Mouse (Mus musculus): ENCODE results near the gene Qrich2. TPM values are rescaled to one million over a fixed set of nuclear protein-coding genes. Genes with fewer than 3 reads are reported as not detected.

The Qrich2 gene
- total and polyA plus RNA-seq, 3 experiments = 0.23 TPM; not detected in 2

DNA sequence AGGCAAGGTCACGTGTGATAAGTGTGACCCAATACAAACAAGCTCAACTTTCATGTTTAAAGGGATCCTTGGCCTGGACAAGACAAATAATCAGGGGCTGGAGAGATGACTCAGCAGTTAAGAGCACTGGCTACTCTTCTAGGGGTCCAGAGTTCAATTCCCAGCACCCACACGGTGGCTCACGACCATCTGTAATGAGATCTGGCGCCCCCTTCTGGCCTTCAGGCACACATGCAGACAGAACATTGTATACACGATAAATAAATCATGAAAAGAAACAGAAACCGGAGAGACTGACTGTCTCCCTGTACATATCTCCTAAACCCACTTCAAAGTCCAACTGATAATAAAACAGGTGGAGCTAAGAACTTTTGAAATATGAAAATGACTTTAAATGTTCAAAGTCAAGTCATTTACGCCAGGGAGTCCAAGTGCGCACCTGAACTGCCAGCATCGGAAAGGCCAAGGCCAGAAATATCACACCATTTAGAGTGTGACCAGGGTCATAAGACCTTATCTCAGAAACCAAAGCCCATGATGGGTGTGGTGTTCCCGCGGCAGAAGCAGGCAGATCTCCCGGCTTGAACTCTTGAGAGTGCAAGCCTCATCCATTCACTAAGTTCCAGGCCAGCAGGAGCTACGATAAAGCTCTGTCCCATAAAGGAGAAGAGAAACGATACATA, 22.8 kb upstream of the Qrich2 start:
- Histone ChIP-seq H3K9ac (ENCODE audit: low read depth, low read length) (no peak overlapping the region), H3K27me3 (ENCODE audit: control insufficient read depth, insufficient read depth, low read length) (no peaks in the 10 kb centered on the region), H3K36me3 (ENCODE audit: control insufficient read depth, insufficient read depth, low read length) (no peaks in the 10 kb centered on the region), H3K27ac (no peak overlapping the region), H3K4me1 (ENCODE audit: control insufficient read depth, insufficient read depth, low read length) (peaks cover 4% of the 10 kb centered on the region), H3K4me3 (peak overlapping the region; percentile 84), H3K79me2 (replicated peaks; ENCODE audit: control insufficient read depth, insufficient read depth, low read length) (0 out of 2 replicates have a peak, but pooled peaks cover 1% of the 10 kb centered on the region)
- DNase-seq = no peak
- intact Hi-C loops (cut with DNase I) = no loop called here
- 59% methylated on average over 14 of the region's 14 CpGs for WGBS
- no peak for TF ChIP-seq EP300 (IDR thresholded peaks at IDR 0.05; ENCODE audit: insufficient read depth, low read depth, low read length)
- TF ChIP-seq CTCF (IDR thresholded peaks at IDR 0.05) = peak; percentile 61

DNA sequence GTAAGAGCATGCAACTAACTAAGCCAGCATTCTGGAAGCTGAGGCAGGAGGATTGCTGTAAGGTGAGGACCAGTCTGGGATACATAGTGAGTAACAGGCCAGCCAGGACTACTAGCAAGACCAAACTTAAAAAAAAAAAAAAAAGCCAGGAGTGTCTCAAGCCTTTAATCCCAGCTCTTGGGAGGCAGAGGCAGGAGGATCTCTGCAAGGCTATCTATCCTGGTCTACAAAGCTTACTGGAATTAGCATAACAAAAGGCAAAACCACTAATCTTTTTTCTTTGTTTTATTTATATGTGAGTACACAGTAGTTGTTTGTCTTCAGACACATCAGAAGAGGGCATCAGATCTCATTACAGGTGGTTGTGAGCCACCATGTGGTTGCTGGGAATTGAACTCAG, 22.2 kb upstream of the Qrich2 start:
- no peak overlapping the region for H3K4me3 ChIP-seq
- peaks cover 4% of the 10 kb centered on the region for H3K4me1 ChIP-seq (ENCODE audit: control insufficient read depth, insufficient read depth, low read length)
- intact Hi-C loops (cut with DNase I) = no loop called here
- H3K9ac ChIP-seq (ENCODE audit: low read depth, low read length) = no peak overlapping the region
- 0 out of 2 replicates have a peak, but pooled peaks cover 1% of the 10 kb centered on the region for H3K79me2 ChIP-seq (replicated peaks; ENCODE audit: control insufficient read depth, insufficient read depth, low read length)
- no peak for TF ChIP-seq CTCF (IDR thresholded peaks at IDR 0.05)
- no peak for TF ChIP-seq POLR2A (IDR thresholded peaks at IDR 0.05; ENCODE audit: insufficient read depth, low read depth, low read length)
- TF ChIP-seq EP300 (IDR thresholded peaks at IDR 0.05; ENCODE audit: insufficient read depth, low read depth, low read length) = no peak
- no peak for DNase-seq
- no peaks in the 10 kb centered on the region for H3K27me3 ChIP-seq (ENCODE audit: control insufficient read depth, insufficient read depth, low read length)
- H3K36me3 ChIP-seq (ENCODE audit: control insufficient read depth, insufficient read depth, low read length) = no peaks in the 10 kb centered on the region
- H3K27ac ChIP-seq = no peak overlapping the region

DNA sequence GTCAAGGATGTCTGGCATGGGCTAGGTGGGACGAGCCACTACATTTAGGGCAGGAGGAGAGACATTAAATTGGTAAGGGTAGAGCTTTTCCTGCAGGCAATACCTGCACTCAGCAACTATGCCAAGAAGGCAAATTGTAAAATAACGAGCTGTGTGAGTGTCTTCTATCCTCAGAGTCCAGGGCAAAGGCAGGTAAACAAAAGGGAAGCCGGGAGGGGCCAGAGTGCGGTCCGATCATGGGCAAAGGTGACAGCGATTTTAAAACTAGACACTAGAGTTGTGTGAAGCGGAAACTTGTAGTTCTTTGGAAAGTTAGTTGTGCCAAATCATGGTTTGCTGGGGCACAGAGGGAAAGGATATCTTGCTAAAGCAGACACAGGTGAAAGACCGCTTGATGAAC, 18.2 kb upstream of the Qrich2 start:
- intact Hi-C loops (cut with DNase I) = no loop called here

DNA sequence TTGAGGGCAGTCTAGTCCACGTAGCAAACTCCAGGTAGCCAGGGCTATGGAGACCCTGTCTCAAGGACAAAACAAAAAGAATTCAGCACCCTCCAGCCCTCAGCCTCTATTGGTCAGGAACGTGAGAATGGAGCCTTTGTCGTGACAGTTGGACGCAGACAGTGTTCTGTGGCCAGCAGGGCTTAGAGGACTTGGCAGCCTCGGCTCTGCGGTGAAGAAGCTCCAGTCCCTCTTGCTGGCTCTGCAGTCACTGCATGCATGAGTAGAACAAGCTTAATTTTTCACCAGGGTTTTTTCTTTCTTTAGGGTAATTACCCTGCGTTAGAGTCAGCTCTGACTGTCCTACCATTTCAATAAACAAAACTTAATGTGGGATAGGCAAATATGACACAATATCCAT, 15.7 kb upstream of the Qrich2 start:
- no peak overlapping the region for H3K4me3 ChIP-seq
- H3K27ac ChIP-seq = no peak overlapping the region
- H3K36me3 ChIP-seq (ENCODE audit: control insufficient read depth, insufficient read depth, low read length) = no peaks in the 10 kb centered on the region
- no peak for DNase-seq
- 83% methylated on average over 7 of the region's 7 CpGs for WGBS
- no peak overlapping the region for H3K9ac ChIP-seq (ENCODE audit: low read depth, low read length)
- H3K79me2 ChIP-seq (replicated peaks; ENCODE audit: control insufficient read depth, insufficient read depth, low read length) = 0 out of 2 replicates have a peak, but pooled peaks cover 1% of the 10 kb centered on the region
- intact Hi-C loops (cut with DNase I) = no loop called here
- H3K4me1 ChIP-seq (ENCODE audit: control insufficient read depth, insufficient read depth, low read length) = no peaks in the 10 kb centered on the region
- H3K27me3 ChIP-seq (ENCODE audit: control insufficient read depth, insufficient read depth, low read length) = no peaks in the 10 kb centered on the region
- no peak for TF ChIP-seq CTCF (IDR thresholded peaks at IDR 0.05)
- no peak for TF ChIP-seq EP300 (IDR thresholded peaks at IDR 0.05; ENCODE audit: insufficient read depth, low read depth, low read length)
- TF ChIP-seq POLR2A (IDR thresholded peaks at IDR 0.05; ENCODE audit: insufficient read depth, low read depth, low read length) = no peak

More for the DNA sequence above, 18.2 kb upstream of the Qrich2 start:
- TF ChIP-seq EP300 (IDR thresholded peaks at IDR 0.05; ENCODE audit: insufficient read depth, low read depth, low read length) = no peak
- no peak for TF ChIP-seq POLR2A (IDR thresholded peaks at IDR 0.05; ENCODE audit: insufficient read depth, low read depth, low read length)
- Histone ChIP-seq H3K79me2 (replicated peaks; ENCODE audit: control insufficient read depth, insufficient read depth, low read length) (0 out of 2 replicates have a peak, but pooled peaks cover 1% of the 10 kb centered on the region), H3K36me3 (ENCODE audit: control insufficient read depth, insufficient read depth, low read length) (no peaks in the 10 kb centered on the region), H3K27me3 (ENCODE audit: control insufficient read depth, insufficient read depth, low read length) (no peaks in the 10 kb centered on the region), H3K9ac (ENCODE audit: low read depth, low read length) (no peak overlapping the region), H3K4me3 (no peak overlapping the region), H3K27ac (no peak overlapping the region), H3K4me1 (ENCODE audit: control insufficient read depth, insufficient read depth, low read length) (peaks cover 2% of the 10 kb centered on the region)
- DNase-seq = no peak
- WGBS = 91% methylated on average over 8 of the region's 8 CpGs

DNA sequence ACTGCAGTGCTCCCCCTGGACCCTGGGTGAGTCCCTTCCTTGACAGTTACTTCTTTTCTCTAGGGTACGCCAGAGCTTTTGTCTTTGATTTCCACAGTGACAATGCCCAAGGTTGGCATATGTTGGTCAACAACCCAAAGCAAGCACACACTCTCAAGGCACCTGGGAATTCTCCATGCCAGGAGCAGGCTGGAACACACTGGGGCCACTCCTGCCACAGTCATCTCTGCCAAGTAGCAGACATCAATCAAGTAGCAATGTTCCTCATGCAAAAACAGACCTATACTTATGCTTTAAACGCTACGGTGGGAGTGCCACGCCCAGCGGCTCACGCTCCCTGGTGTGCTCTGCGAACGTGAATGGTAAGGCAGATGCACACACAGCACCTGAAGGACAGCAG, 14.9 kb upstream of the Qrich2 start:
- Histone ChIP-seq H3K79me2 (replicated peaks; ENCODE audit: control insufficient read depth, insufficient read depth, low read length) (0 out of 2 replicates have a peak, but pooled peaks cover 1% of the 10 kb centered on the region), H3K4me3 (no peak overlapping the region), H3K27me3 (ENCODE audit: control insufficient read depth, insufficient read depth, low read length) (no peaks in the 10 kb centered on the region), H3K9ac (ENCODE audit: low read depth, low read length) (no peak overlapping the region), H3K36me3 (ENCODE audit: control insufficient read depth, insufficient read depth, low read length) (no peaks in the 10 kb centered on the region), H3K4me1 (ENCODE audit: control insufficient read depth, insufficient read depth, low read length) (no peaks in the 10 kb centered on the region), H3K27ac (no peak overlapping the region)
- intact Hi-C loops (cut with DNase I) = no loop called here
- TF ChIP-seq POLR2A (IDR thresholded peaks at IDR 0.05; ENCODE audit: insufficient read depth, low read depth, low read length) (no peak), CTCF (IDR thresholded peaks at IDR 0.05) (no peak), EP300 (IDR thresholded peaks at IDR 0.05; ENCODE audit: insufficient read depth, low read depth, low read length) (no peak)
- DNase-seq = no peak
- 92% methylated on average over 8 of the region's 8 CpGs for WGBS

DNA sequence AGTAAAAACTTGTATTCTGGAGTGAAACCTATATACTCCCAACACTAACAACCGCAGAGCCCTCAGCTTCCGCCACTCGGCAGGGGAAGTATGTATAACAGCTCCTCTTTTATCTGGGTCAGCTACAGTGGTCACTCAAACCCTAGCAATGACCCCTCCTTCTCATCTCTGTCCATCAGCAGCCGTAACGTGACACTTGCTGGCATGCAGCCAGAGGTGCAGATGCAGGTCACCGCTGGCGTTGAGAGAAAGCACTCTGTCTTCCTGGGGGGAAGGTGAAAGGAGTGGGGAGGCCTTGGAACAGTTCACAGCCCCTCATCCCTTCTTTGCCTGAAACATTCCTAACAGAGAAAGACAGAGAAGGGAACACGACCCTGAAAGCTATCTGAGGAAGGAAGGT, 13.8 kb upstream of the Qrich2 start:
- Histone ChIP-seq H3K27ac (no peak overlapping the region), H3K9ac (ENCODE audit: low read depth, low read length) (no peak overlapping the region), H3K79me2 (replicated peaks; ENCODE audit: control insufficient read depth, insufficient read depth, low read length) (0 out of 2 replicates have a peak, but pooled peaks cover 1% of the 10 kb centered on the region), H3K4me1 (ENCODE audit: control insufficient read depth, insufficient read depth, low read length) (no peaks in the 10 kb centered on the region), H3K27me3 (ENCODE audit: control insufficient read depth, insufficient read depth, low read length) (no peaks in the 10 kb centered on the region), H3K4me3 (no peak overlapping the region), H3K36me3 (ENCODE audit: control insufficient read depth, insufficient read depth, low read length) (no peaks in the 10 kb centered on the region)
- no peak for TF ChIP-seq POLR2A (IDR thresholded peaks at IDR 0.05; ENCODE audit: insufficient read depth, low read depth, low read length)
- TF ChIP-seq CTCF (IDR thresholded peaks at IDR 0.05) = no peak
- TF ChIP-seq EP300 (IDR thresholded peaks at IDR 0.05; ENCODE audit: insufficient read depth, low read depth, low read length) = no peak
- intact Hi-C loops (cut with DNase I) = no loop called here
- no peak for DNase-seq
- WGBS = 39% methylated on average over 8 of the region's 8 CpGs
